Mouse (Mus musculus): ENCODE data around the gene Sec24a. TPM values are rescaled to one million over a fixed set of nuclear protein-coding genes. Genes with fewer than 3 reads are reported as not detected.
A peak's percentile ranks its signal among the peaks of the same experiment; 100 is the strongest.

The Sec24a gene
- polyA plus RNA-seq, 1 experiment from 2014 or later, result 5.8 TPM

- H3K4me2 ChIP-seq, result no peak overlapping the region
- peaks cover 73% of the 10 kb centered on the region for H3K36me3 ChIP-seq
- 87% methylated on average over 6 of the region's 6 CpGs for WGBS (ENCODE audit: insufficient replicate concordance)
- ATAC-seq (ENCODE audit: low read depth) (no peak), DNase-seq (peak; percentile 48)
- H3K27me3 ChIP-seq, result no peaks in the 10 kb centered on the region
- H3K9me3 ChIP-seq (replicated peaks), result no peaks in the 10 kb centered on the region
- H3K4me1 ChIP-seq (replicated peaks), result no peaks in the 10 kb centered on the region
- no peak overlapping the region for H3K27ac ChIP-seq
- no peak overlapping the region for H3K4me3 ChIP-seq (replicated peaks)
- H3K9ac ChIP-seq, result no peak overlapping the region
Observed at GRCm38 (mm10) chr11:51785926-51786325, 22.5 kb upstream of the Sec24a start.

GRCm38 (mm10) chr11:51782721-51783120 is 19.3 kb upstream of the Sec24a start:
- WGBS (ENCODE audit: insufficient replicate concordance), result 80% methylated on average over 6 of the region's 6 CpGs
- no peak overlapping the region for H3K4me2 ChIP-seq
- peaks cover 7% of the 10 kb centered on the region for H3K4me1 ChIP-seq (replicated peaks)
- no peak overlapping the region for H3K9ac ChIP-seq
- H3K27ac ChIP-seq, result no peak overlapping the region
- DNase-seq (no peak), ATAC-seq (ENCODE audit: low read depth) (no peak)
- H3K36me3 ChIP-seq, result peaks cover 65% of the 10 kb centered on the region
- no peaks in the 10 kb centered on the region for H3K9me3 ChIP-seq (replicated peaks)
- H3K27me3 ChIP-seq, result no peaks in the 10 kb centered on the region
- no peak overlapping the region for H3K4me3 ChIP-seq (replicated peaks)

- Histone ChIP-seq H3K9ac (no peak overlapping the region), H3K9me3 (replicated peaks) (no peaks in the 10 kb centered on the region), H3K27me3 (no peaks in the 10 kb centered on the region), H3K4me1 (replicated peaks) (peaks cover 10% of the 10 kb centered on the region), H3K4me2 (no peak overlapping the region), H3K4me3 (replicated peaks) (no peak overlapping the region), H3K36me3 (peaks cover 54% of the 10 kb centered on the region), H3K27ac (no peak overlapping the region)
- ATAC-seq (ENCODE audit: low read depth), result no peak
- DNase-seq, result no peak
- WGBS (ENCODE audit: insufficient replicate concordance), result 75% methylated on average over 9 of the region's 9 CpGs
Observed at GRCm38 (mm10) chr11:51780773-51781267, 17.4 kb upstream of the Sec24a start.

GRCm38 (mm10) chr11:51777478-51777877 is 14.0 kb upstream of the Sec24a start:
- ATAC-seq (ENCODE audit: low read depth), result no peak
- H3K4me2 ChIP-seq, result no peak overlapping the region
- H3K27ac ChIP-seq, result no peak overlapping the region
- DNase-seq, result no peak
- peaks cover 34% of the 10 kb centered on the region for H3K36me3 ChIP-seq
- no peaks in the 10 kb centered on the region for H3K9me3 ChIP-seq (replicated peaks)
- 78% methylated on average over 5 of the region's 5 CpGs for WGBS (ENCODE audit: insufficient replicate concordance)
- H3K4me1 ChIP-seq (replicated peaks), result peaks cover 29% of the 10 kb centered on the region
- H3K4me3 ChIP-seq (replicated peaks), result no peak overlapping the region
- no peaks in the 10 kb centered on the region for H3K27me3 ChIP-seq
- H3K9ac ChIP-seq, result no peak overlapping the region

GRCm38 (mm10) chr11:51775507-51775906 is 12.1 kb upstream of the Sec24a start:
- peaks cover 18% of the 10 kb centered on the region for H3K36me3 ChIP-seq
- H3K4me3 ChIP-seq (replicated peaks), result no peak overlapping the region
- no peak overlapping the region for H3K9ac ChIP-seq
- H3K27me3 ChIP-seq, result no peaks in the 10 kb centered on the region
- no peaks in the 10 kb centered on the region for H3K9me3 ChIP-seq (replicated peaks)
- H3K4me1 ChIP-seq (replicated peaks), result peaks cover 29% of the 10 kb centered on the region
- 73% methylated on average over 3 of the region's 3 CpGs for WGBS (ENCODE audit: insufficient replicate concordance)
- H3K4me2 ChIP-seq, result no peak overlapping the region
- H3K27ac ChIP-seq, result peak overlapping the region; percentile 56; the same call in 1 of the 2 replicates
- peak; percentile 71 for ATAC-seq (ENCODE audit: low read depth)
- DNase-seq, result peak; percentile 23

- H3K27ac ChIP-seq, result peak overlapping the region; percentile 77
- no peaks in the 10 kb centered on the region for H3K9me3 ChIP-seq (replicated peaks)
- H3K4me2 ChIP-seq, result 0 out of 2 replicates have a peak overlapping the region, but pooled peaks have one; percentile 25
- no peak overlapping the region for H3K4me3 ChIP-seq (replicated peaks)
- WGBS (ENCODE audit: insufficient replicate concordance), result 57% methylated on average over 5 of the region's 5 CpGs
- DNase-seq (no peak), ATAC-seq (ENCODE audit: low read depth) (peak; percentile 67)
- H3K36me3 ChIP-seq, result peaks cover 3% of the 10 kb centered on the region
- H3K27me3 ChIP-seq, result no peaks in the 10 kb centered on the region
- peaks cover 50% of the 10 kb centered on the region for H3K4me1 ChIP-seq (replicated peaks)
- H3K9ac ChIP-seq, result no peak overlapping the region
Observed at GRCm38 (mm10) chr11:51768296-51768695, 4.9 kb upstream of the Sec24a start.

- Histone ChIP-seq H3K4me2 (no peak overlapping the region), H3K36me3 (peaks cover 3% of the 10 kb centered on the region), H3K27ac (peak overlapping the region; percentile 58), H3K27me3 (no peaks in the 10 kb centered on the region), H3K4me3 (replicated peaks) (no peak overlapping the region), H3K9me3 (replicated peaks) (no peaks in the 10 kb centered on the region), H3K4me1 (replicated peaks) (peaks cover 54% of the 10 kb centered on the region), H3K9ac (no peak overlapping the region)
- 65% methylated on average over 8 of the region's 8 CpGs for WGBS (ENCODE audit: insufficient replicate concordance)
- ATAC-seq (ENCODE audit: low read depth) (no peak), DNase-seq (no peak)
Observed at GRCm38 (mm10) chr11:51767579-51768220, 4.3 kb upstream of the Sec24a start.

- no peaks in the 10 kb centered on the region for H3K9me3 ChIP-seq (replicated peaks)
- 65% methylated on average over 4 of the region's 4 CpGs for WGBS (ENCODE audit: insufficient replicate concordance)
- H3K27ac ChIP-seq, result no peak overlapping the region
- no peak for DNase-seq
- no peak for ATAC-seq (ENCODE audit: low read depth)
- H3K9ac ChIP-seq, result peak overlapping the region; percentile 88; the same call in 1 of the 2 replicates
- no peaks in the 10 kb centered on the region for H3K36me3 ChIP-seq
- H3K4me1 ChIP-seq (replicated peaks), result peaks cover 54% of the 10 kb centered on the region
- peaks cover 9% of the 10 kb centered on the region; the same call in 1 of the 2 replicates for H3K27me3 ChIP-seq
- peak overlapping the region; percentile 82 for H3K4me2 ChIP-seq
- H3K4me3 ChIP-seq (replicated peaks), result peak overlapping the region; percentile 94
Observed at GRCm38 (mm10) chr11:51764816-51765215, 1.4 kb upstream of the Sec24a start.

GRCm38 (mm10) chr11:51763955-51764354 is 521 bp upstream of the Sec24a start:
- WGBS (ENCODE audit: insufficient replicate concordance), result 2% methylated on average over 13 of the region's 13 CpGs
- Histone ChIP-seq H3K4me3 (replicated peaks) (peak overlapping the region; percentile 94), H3K27me3 (peaks cover 9% of the 10 kb centered on the region; the same call in 1 of the 2 replicates), H3K4me1 (replicated peaks) (peaks cover 49% of the 10 kb centered on the region), H3K4me2 (peak overlapping the region; percentile 82), H3K9me3 (replicated peaks) (no peaks in the 10 kb centered on the region), H3K36me3 (no peaks in the 10 kb centered on the region), H3K27ac (peak overlapping the region; percentile 61; the same call in 1 of the 2 replicates), H3K9ac (peak overlapping the region; percentile 88)
- DNase-seq, result no peak
- peak; percentile 34 for ATAC-seq (ENCODE audit: low read depth)

- ATAC-seq (ENCODE audit: low read depth), result no peak
- Histone ChIP-seq H3K9me3 (replicated peaks) (no peaks in the 10 kb centered on the region), H3K27me3 (peaks cover 9% of the 10 kb centered on the region; the same call in 1 of the 2 replicates), H3K36me3 (no peaks in the 10 kb centered on the region), H3K9ac (no peak overlapping the region), H3K4me3 (replicated peaks) (no peak overlapping the region), H3K4me1 (replicated peaks) (peaks cover 39% of the 10 kb centered on the region), H3K27ac (no peak overlapping the region), H3K4me2 (no peak overlapping the region)
- WGBS (ENCODE audit: insufficient replicate concordance), result 60% methylated on average over 5 of the region's 5 CpGs
- DNase-seq, result no peak
Observed at GRCm38 (mm10) chr11:51761241-51761640, 2.2 kb downstream of the Sec24a start.

- peaks cover 34% of the 10 kb centered on the region for H3K4me1 ChIP-seq (replicated peaks)
Observed at GRCm38 (mm10) chr11:51759941-51760657, 3.3 kb downstream of the Sec24a start.

More at GRCm38 (mm10) chr11:51759941-51760657, 3.3 kb downstream of the Sec24a start:
- Histone ChIP-seq H3K27ac (no peak overlapping the region), H3K36me3 (no peaks in the 10 kb centered on the region), H3K4me3 (replicated peaks) (no peak overlapping the region), H3K4me2 (no peak overlapping the region), H3K9me3 (replicated peaks) (no peaks in the 10 kb centered on the region), H3K27me3 (peaks cover 9% of the 10 kb centered on the region; the same call in 1 of the 2 replicates), H3K9ac (no peak overlapping the region)
- WGBS (ENCODE audit: insufficient replicate concordance), result 83% methylated on average over 6 of the region's 6 CpGs
- no peak for DNase-seq
- ATAC-seq (ENCODE audit: low read depth), result no peak
